Mouse (Mus musculus) lung, postnatal 0 days (tissue): ENCODE data around the gene Hist1h4n.
"Not testable (repeated sequence)": the region's sequence is repeated elsewhere in the genome, so short reads cannot be mapped to it uniquely, and the experiment has no call there.

Experiments used
- CTCF ChIP-seq: IDR thresholded peaks from 2 replicates; pipeline ENCODE4 v1.5.1; 2016; ENCODE audit warnings: antibody characterized with exemption, mild to moderate bottlenecking
- EP300 ChIP-seq: IDR thresholded peaks from 2 replicates; pipeline ENCODE4 v1.6.1; 2016; ENCODE audit warnings: antibody characterized with exemption, mild to moderate bottlenecking, control low read depth

DNA sequence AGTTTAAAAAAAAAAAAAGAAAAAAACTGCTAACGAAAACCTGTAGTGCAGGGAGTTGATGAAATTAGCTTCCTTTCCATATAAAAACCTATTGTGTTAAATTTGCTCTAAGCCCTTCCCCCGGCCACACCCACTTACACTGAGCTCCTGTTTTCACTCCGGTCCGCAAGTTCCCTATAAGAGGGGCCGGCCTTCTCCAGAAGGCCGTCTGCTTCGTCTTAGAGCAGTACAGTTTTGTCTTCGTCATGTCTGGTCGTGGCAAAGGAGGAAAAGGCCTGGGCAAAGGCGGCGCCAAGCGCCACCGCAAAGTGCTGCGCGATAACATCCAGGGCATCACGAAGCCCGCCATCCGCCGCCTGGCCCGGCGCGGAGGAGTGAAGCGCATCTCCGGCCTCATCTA lies 20.5 kb downstream of the Hist1h4n start, which contains the start of gene Hist1h4m:
- TF ChIP-seq CTCF, EP300: not testable (repeated sequence)
